Mouse (Mus musculus) liver, embryonic 14.5 days (tissue): Measurements from ENCODE around the gene Olfr805. TPM values are rescaled to one million over a fixed set of nuclear protein-coding genes. Genes with fewer than 3 reads are reported as not detected.

Source experiments
- ATAC-seq: fragments of 200-750 bp; cut with Nextera tagmentation; 2 replicates; pipeline ENCODE4 v1.8.0; 2017; ENCODE audit warnings: moderate number of reproducible peaks, mild to moderate bottlenecking, moderate library complexity; ENCODE audit not compliant: insufficient read depth
- DNase-seq, 3 experiments: peaks; one replicate each; pipeline ENCODE4 v3.0.0-alpha.2; 2012 to 2013; ENCODE audit warnings: low read depth in 3 of 3, low spot score in 3 of 3
- H3K27ac ChIP-seq: fragments of 300-500 bp; sonication (generic); 2 replicates; pipeline ENCODE4 v1.5.1; 2014; ENCODE audit warnings: moderate library complexity, mild to moderate bottlenecking, control low read depth, inconsistent platforms
- H3K27me3 ChIP-seq: fragments of 300-500 bp; sonication (generic); 2 replicates; pipeline ENCODE4 v1.6.1; 2014; ENCODE audit warnings: mild to moderate bottlenecking, low read length, moderate library complexity; ENCODE audit not compliant: control insufficient read depth, insufficient read depth
- H3K36me3 ChIP-seq: fragments of 300-500 bp; sonication (generic); replicated peaks from 2 replicates; pipeline ENCODE4 v1.6.1; 2014; ENCODE audit warnings: low read depth; ENCODE audit not compliant: control insufficient read depth, insufficient read depth
- H3K4me1 ChIP-seq, 2 experiments: fragments of 200-500 bp in 1 of 2; fragments of 300-500 bp in 1 of 2; sonication (generic) in 1 of 2; replicated peaks; 2 replicates each; pipeline ENCODE4 v1.6.1; 2012 to 2014; ENCODE audit warnings: antibody characterized with exemption in 1 of 2, inconsistent platforms in 1 of 2, low read length in 1 of 2; ENCODE audit not compliant: control insufficient read depth in 2 of 2, insufficient read depth in 2 of 2
- H3K4me2 ChIP-seq: fragments of 300-500 bp; sonication (generic); 2 replicates; pipeline ENCODE4 v1.6.1; 2014; ENCODE audit warnings: low read depth, mild to moderate bottlenecking, control low read depth, moderate library complexity
- H3K4me3 ChIP-seq, 2 experiments: fragments of 200-500 bp in 1 of 2; fragments of 300-500 bp in 1 of 2; sonication (generic) in 1 of 2; 2 replicates each; pipeline ENCODE4 v1.5.1; 2012 to 2014; ENCODE audit warnings: low read depth in 2 of 2, low read length in 2 of 2, mild to moderate bottlenecking in 2 of 2, control low read depth in 1 of 2, inconsistent platforms in 1 of 2, moderate library complexity in 1 of 2; ENCODE audit not compliant: insufficient read depth in 1 of 2
- H3K9ac ChIP-seq: fragments of 300-500 bp; sonication (generic); replicated peaks from 2 replicates; pipeline ENCODE4 v1.6.1; 2014; ENCODE audit warnings: mild to moderate bottlenecking, control low read depth, moderate library complexity
- H3K9me3 ChIP-seq: fragments of 300-500 bp; sonication (generic); 2 replicates; pipeline ENCODE4 v1.6.1; 2016; ENCODE audit warnings: low read length, mixed read lengths; ENCODE audit not compliant: control insufficient read depth
- CTCF ChIP-seq: IDR thresholded peaks from 2 replicates; pipeline ENCODE4 v1.5.1; 2016; ENCODE audit warnings: antibody characterized with exemption, low read depth, control low read depth
- EP300 ChIP-seq: IDR thresholded peaks from 2 replicates; pipeline ENCODE4 v1.6.1; 2016; ENCODE audit warnings: antibody characterized with exemption, low read depth
- WGBS: fragments of 180-500 bp; shearing (Covaris S2); extraction: QIAGEN DNeasy Blood & Tissue Kit; methylation state at CpG from one replicate; pipeline ENCODE4 v1.1.7; 2014; ENCODE audit not compliant: insufficient replicate concordance; 5-methylcytosine and 5-hydroxymethylcytosine counted together
- microRNA-seq: library from miRNA; unstranded; fragments of <30 nt; microRNA quantifications from one replicate; pipeline ENCODE4, GENCODE M21; 2016
- polyA plus RNA-seq, 2 experiments: library from polyadenylated mRNA; depleted of rRNA in 1 of 2; stranded (reverse) in 1 of 2; unstranded in 1 of 2; fragments of >200 nt; fragmentation: Nextera tagmentation in 1 of 2; extraction: Ambion mirVana in 1 of 2; gene quantifications; 2 replicates each; pipeline versions ENCODE4 v1.2.1 to v1.2.3; 2012 to 2014

The Olfr805 gene
- polyA plus RNA-seq, 2 experiments, result not detected

- Histone ChIP-seq H3K4me3 (no peak within 1 kb of the TSS), H3K4me2 (no peak within 1 kb of the TSS), H3K27me3 (no peaks in the 10 kb centered on the region), H3K27ac (no peak within 1 kb of the TSS), H3K36me3 (no peaks in the 10 kb centered on the region), H3K4me1 (no peaks in the 10 kb centered on the region), H3K9ac (no peak within 1 kb of the TSS), H3K9me3 (no peaks in the 10 kb centered on the region)
- DNase-seq (no peak), ATAC-seq (no peak)
- TF ChIP-seq CTCF, result no peak
- TF ChIP-seq EP300, result no peak
These were observed 12.6 kb upstream of the Olfr805 start, which contains the start of gene Olfr806 for GRCm38 (mm10) chr10:129741821-129742220. Gene Olfr806 (minus strand): TSS chr10:129741921.

GRCm38 (mm10) chr10:129702910-129703309 is 26.3 kb downstream of the Olfr805 start, which contains the start of gene Olfr804:
Gene Olfr804 (plus strand): TSS chr10:129703210.
- TF ChIP-seq EP300 (no peak), CTCF (no peak)
- H3K27me3 ChIP-seq, result no peaks in the 10 kb centered on the region
- H3K4me3 ChIP-seq, result no peak within 1 kb of the TSS
- no peaks in the 10 kb centered on the region for H3K4me1 ChIP-seq
- no peaks in the 10 kb centered on the region for H3K9me3 ChIP-seq
- DNase-seq (no peak), ATAC-seq (no peak)
- H3K9ac ChIP-seq, result no peak within 1 kb of the TSS
- no peak within 1 kb of the TSS for H3K27ac ChIP-seq
- no peak within 1 kb of the TSS for H3K4me2 ChIP-seq
- no peaks in the 10 kb centered on the region for H3K36me3 ChIP-seq

- Histone ChIP-seq H3K27ac (no peak within 1 kb of the TSS), H3K4me3 (no peak within 1 kb of the TSS), H3K4me1 (no peaks in the 10 kb centered on the region), H3K9ac (no peak within 1 kb of the TSS), H3K9me3 (no peaks in the 10 kb centered on the region), H3K4me2 (no peak within 1 kb of the TSS), H3K36me3 (no peaks in the 10 kb centered on the region), H3K27me3 (no peaks in the 10 kb centered on the region)
- 44% methylated on average over 2 of the region's 2 CpGs for WGBS
- DNase-seq (no peak), ATAC-seq (no peak)
- TF ChIP-seq EP300 (no peak), CTCF (no peak)
These were observed 35.0 kb downstream of the Olfr805 start, which contains the start of gene Olfr803 for GRCm38 (mm10) chr10:129694186-129694585. Gene Olfr803 (minus strand): TSS chr10:129694286.

- DNase-seq (no peak), ATAC-seq (no peak)
- H3K4me2 ChIP-seq, result no peak within 1 kb of the TSS
- no peaks in the 10 kb centered on the region for H3K9me3 ChIP-seq
- TF ChIP-seq CTCF, result no peak
- TF ChIP-seq EP300, result no peak
- no peak within 1 kb of the TSS for H3K9ac ChIP-seq
- no peak within 1 kb of the TSS for H3K4me3 ChIP-seq
- no peaks in the 10 kb centered on the region for H3K4me1 ChIP-seq
- WGBS, result 47% methylated on average over 1 of the region's 1 CpGs
- no peak within 1 kb of the TSS for H3K27ac ChIP-seq
- H3K36me3 ChIP-seq, result no peaks in the 10 kb centered on the region
- H3K27me3 ChIP-seq, result no peaks in the 10 kb centered on the region
These were observed 41.1 kb downstream of the Olfr805 start, which contains the start of gene Olfr802 for GRCm38 (mm10) chr10:129688069-129688468. Gene Olfr802 (minus strand): TSS chr10:129688169.

- Histone ChIP-seq H3K4me1 (no peaks in the 10 kb centered on the region), H3K9me3 (no peaks in the 10 kb centered on the region), H3K27me3 (no peaks in the 10 kb centered on the region), H3K36me3 (no peaks in the 10 kb centered on the region), H3K4me3 (no peak within 1 kb of the TSS), H3K9ac (no peak within 1 kb of the TSS), H3K4me2 (no peak within 1 kb of the TSS), H3K27ac (no peak within 1 kb of the TSS)
- 55% methylated on average over 1 of the region's 1 CpGs for WGBS
- no peak for DNase-seq
- ATAC-seq, result no peak
- TF ChIP-seq EP300 (no peak), CTCF (no peak)
These were observed 55.4 kb downstream of the Olfr805 start, which contains the start of gene Olfr801 for GRCm38 (mm10) chr10:129673765-129674164. Gene Olfr801 (minus strand): TSS chr10:129673865.

Small RNAs within 50 kb of the gene (microRNA-seq; reads per million reads assigned to microRNA genes)
- gene Gm24485, result not detected

Other genes with a start within 250 kb of the Olfr805 start
- not detected in 2 replicates for gene Olfr789, start 244.6 kb downstream of the Olfr805 start, polyA plus RNA-seq (2012; rRNA removed)
- gene Olfr789, start 244.6 kb downstream of the Olfr805 start, polyA plus RNA-seq (2014; fragmentation: Nextera tagmentation; extraction: Ambion mirVana), result not detected in 2 replicates
- not detected in 2 replicates for gene Olfr790, start 230.9 kb downstream of the Olfr805 start, polyA plus RNA-seq (2012; rRNA removed)
- not detected in 2 replicates for gene Olfr790, start 230.9 kb downstream of the Olfr805 start, polyA plus RNA-seq (2014; fragmentation: Nextera tagmentation; extraction: Ambion mirVana)
- gene Olfr791, start 207.6 kb downstream of the Olfr805 start, polyA plus RNA-seq (2012; rRNA removed), result not detected in 2 replicates
- not detected in 2 replicates for gene Olfr791, start 207.6 kb downstream of the Olfr805 start, polyA plus RNA-seq (2014; fragmentation: Nextera tagmentation; extraction: Ambion mirVana)
- gene Olfr792, start 190.2 kb downstream of the Olfr805 start, polyA plus RNA-seq (2012; rRNA removed), result not detected in 2 replicates
- gene Olfr792, start 190.2 kb downstream of the Olfr805 start, polyA plus RNA-seq (2014; fragmentation: Nextera tagmentation; extraction: Ambion mirVana), result not detected in 2 replicates
- not detected in 2 replicates for gene Olfr794, start 161.7 kb downstream of the Olfr805 start, polyA plus RNA-seq (2012; rRNA removed)
- not detected in 2 replicates for gene Olfr794, start 161.7 kb downstream of the Olfr805 start, polyA plus RNA-seq (2014; fragmentation: Nextera tagmentation; extraction: Ambion mirVana)
- not detected in 2 replicates for gene Olfr796, start 116.8 kb downstream of the Olfr805 start, polyA plus RNA-seq (2012; rRNA removed)
- gene Olfr796, start 116.8 kb downstream of the Olfr805 start, polyA plus RNA-seq (2014; fragmentation: Nextera tagmentation; extraction: Ambion mirVana), result not detected in 2 replicates
- not detected in 2 replicates for gene Olfr798, start 101.4 kb downstream of the Olfr805 start, polyA plus RNA-seq (2012; rRNA removed)
- gene Olfr798, start 101.4 kb downstream of the Olfr805 start, polyA plus RNA-seq (2014; fragmentation: Nextera tagmentation; extraction: Ambion mirVana), result not detected in 2 replicates
- gene Olfr799, start 91.9 kb downstream of the Olfr805 start, polyA plus RNA-seq (2012; rRNA removed), result not detected in 2 replicates
- gene Olfr799, start 91.9 kb downstream of the Olfr805 start, polyA plus RNA-seq (2014; fragmentation: Nextera tagmentation; extraction: Ambion mirVana), result not detected in 2 replicates
- not detected in 2 replicates for gene Olfr800, start 71.7 kb downstream of the Olfr805 start, polyA plus RNA-seq (2012; rRNA removed)
- not detected in 2 replicates for gene Olfr800, start 71.7 kb downstream of the Olfr805 start, polyA plus RNA-seq (2014; fragmentation: Nextera tagmentation; extraction: Ambion mirVana)
- not detected in 2 replicates for gene Olfr801, start 55.5 kb downstream of the Olfr805 start, polyA plus RNA-seq (2012; rRNA removed)
- not detected in 2 replicates for gene Olfr801, start 55.5 kb downstream of the Olfr805 start, polyA plus RNA-seq (2014; fragmentation: Nextera tagmentation; extraction: Ambion mirVana)
- gene Olfr802, start 41.2 kb downstream of the Olfr805 start, polyA plus RNA-seq (2012; rRNA removed), result not detected in 2 replicates
- not detected in 2 replicates for gene Olfr802, start 41.2 kb downstream of the Olfr805 start, polyA plus RNA-seq (2014; fragmentation: Nextera tagmentation; extraction: Ambion mirVana)
- not detected in 2 replicates for gene Olfr803, start 35.1 kb downstream of the Olfr805 start, polyA plus RNA-seq (2012; rRNA removed)
- gene Olfr803, start 35.1 kb downstream of the Olfr805 start, polyA plus RNA-seq (2014; fragmentation: Nextera tagmentation; extraction: Ambion mirVana), result not detected in 2 replicates
- gene Olfr804, start 26.2 kb downstream of the Olfr805 start, polyA plus RNA-seq (2012; rRNA removed), result not detected in 2 replicates
- not detected in 2 replicates for gene Olfr804, start 26.2 kb downstream of the Olfr805 start, polyA plus RNA-seq (2014; fragmentation: Nextera tagmentation; extraction: Ambion mirVana)
- gene Olfr806, start 12.5 kb upstream of the Olfr805 start, polyA plus RNA-seq (2012; rRNA removed), result not detected in 2 replicates
- gene Olfr806, start 12.5 kb upstream of the Olfr805 start, polyA plus RNA-seq (2014; fragmentation: Nextera tagmentation; extraction: Ambion mirVana), result not detected in 2 replicates
- gene Olfr807, start 28.4 kb upstream of the Olfr805 start, polyA plus RNA-seq (2012; rRNA removed), result not detected in 2 replicates
- gene Olfr807, start 28.4 kb upstream of the Olfr805 start, polyA plus RNA-seq (2014; fragmentation: Nextera tagmentation; extraction: Ambion mirVana), result not detected in 2 replicates
- gene Olfr808, start 36.1 kb upstream of the Olfr805 start, polyA plus RNA-seq (2012; rRNA removed), result not detected in 2 replicates
- gene Olfr808, start 36.1 kb upstream of the Olfr805 start, polyA plus RNA-seq (2014; fragmentation: Nextera tagmentation; extraction: Ambion mirVana), result not detected in 2 replicates
- gene Olfr809, start 45.3 kb upstream of the Olfr805 start, polyA plus RNA-seq (2012; rRNA removed), result not detected in 2 replicates
- not detected in 2 replicates for gene Olfr809, start 45.3 kb upstream of the Olfr805 start, polyA plus RNA-seq (2014; fragmentation: Nextera tagmentation; extraction: Ambion mirVana)
- not detected in 2 replicates for gene Olfr810, start 65.5 kb upstream of the Olfr805 start, polyA plus RNA-seq (2012; rRNA removed)
- gene Olfr810, start 65.5 kb upstream of the Olfr805 start, polyA plus RNA-seq (2014; fragmentation: Nextera tagmentation; extraction: Ambion mirVana), result not detected in 2 replicates
- gene Olfr811, start 75.0 kb upstream of the Olfr805 start, polyA plus RNA-seq (2012; rRNA removed), result not detected in 2 replicates
- not detected in 2 replicates for gene Olfr811, start 75.0 kb upstream of the Olfr805 start, polyA plus RNA-seq (2014; fragmentation: Nextera tagmentation; extraction: Ambion mirVana)
- not detected in 2 replicates for gene Olfr812, start 116.7 kb upstream of the Olfr805 start, polyA plus RNA-seq (2012; rRNA removed)
- not detected in 2 replicates for gene Olfr812, start 116.7 kb upstream of the Olfr805 start, polyA plus RNA-seq (2014; fragmentation: Nextera tagmentation; extraction: Ambion mirVana)
- gene Olfr813, start 126.0 kb upstream of the Olfr805 start, polyA plus RNA-seq (2012; rRNA removed), result not detected in 2 replicates
- not detected in 2 replicates for gene Olfr813, start 126.0 kb upstream of the Olfr805 start, polyA plus RNA-seq (2014; fragmentation: Nextera tagmentation; extraction: Ambion mirVana)
- not detected in 2 replicates for gene Olfr814, start 150.5 kb upstream of the Olfr805 start, polyA plus RNA-seq (2012; rRNA removed)
- not detected in 2 replicates for gene Olfr814, start 150.5 kb upstream of the Olfr805 start, polyA plus RNA-seq (2014; fragmentation: Nextera tagmentation; extraction: Ambion mirVana)
- gene Olfr815, start 176.5 kb upstream of the Olfr805 start, polyA plus RNA-seq (2012; rRNA removed), result not detected in 2 replicates
- gene Olfr815, start 176.5 kb upstream of the Olfr805 start, polyA plus RNA-seq (2014; fragmentation: Nextera tagmentation; extraction: Ambion mirVana), result not detected in 2 replicates
- gene Olfr816, start 186.2 kb upstream of the Olfr805 start, polyA plus RNA-seq (2012; rRNA removed), result not detected in 2 replicates
- not detected in 2 replicates for gene Olfr816, start 186.2 kb upstream of the Olfr805 start, polyA plus RNA-seq (2014; fragmentation: Nextera tagmentation; extraction: Ambion mirVana)
- gene Olfr818, start 219.7 kb upstream of the Olfr805 start, polyA plus RNA-seq (2012; rRNA removed), result not detected in 2 replicates
- not detected in 2 replicates for gene Olfr818, start 219.7 kb upstream of the Olfr805 start, polyA plus RNA-seq (2014; fragmentation: Nextera tagmentation; extraction: Ambion mirVana)
- gene Olfr819, start 237.9 kb upstream of the Olfr805 start, polyA plus RNA-seq (2012; rRNA removed), result not detected in 2 replicates
- gene Olfr819, start 237.9 kb upstream of the Olfr805 start, polyA plus RNA-seq (2014; fragmentation: Nextera tagmentation; extraction: Ambion mirVana), result not detected in 2 replicates
- gene Olfr247, start 246.8 kb upstream of the Olfr805 start, polyA plus RNA-seq (2012; rRNA removed), result not detected in 2 replicates
- gene Olfr247, start 246.8 kb upstream of the Olfr805 start, polyA plus RNA-seq (2014; fragmentation: Nextera tagmentation; extraction: Ambion mirVana), result not detected in 2 replicates